Mouse (Mus musculus) leukemia stem cell, adult 10-12 weeks (primary cell): ENCODE results near the gene Hgfac. TPM values are rescaled to one million over a fixed set of nuclear protein-coding genes. Genes with fewer than 3 reads are reported as not detected.

Experiments used
- polyA plus RNA-seq: library from polyadenylated mRNA; stranded (reverse); fragments of >175 nt; gene quantifications from 2 replicates; pipeline ENCODE4 v1.2.3, GENCODE M21; 2012; ENCODE audit warnings: low replicate concordance

The Hgfac gene
- polyA plus RNA-seq, result 1.2 and 2.5 TPM in 2 replicates

GRCm38 (mm10) chr5:35041268-35041829, at the start of gene Hgfac:
Gene Hgfac, plus strand, starts transcription at chr5:35041509.

GRCm38 (mm10) chr5:35056604-35057432, 15.5 kb downstream of the Hgfac start, which contains the start of gene Dok7:
Gene Dok7, plus strand, starts transcription at chr5:35056766.

Other genes with a start within 250 kb of the Hgfac start
- gene Msantd1, start 133.5 kb upstream of the Hgfac start, polyA plus RNA-seq, result 0.07 and 0.32 TPM in 2 replicates
- gene Rgs12, start 92.1 kb upstream of the Hgfac start, polyA plus RNA-seq, result 51.6 and 73.3 TPM in 2 replicates
- 0.14 and 0.18 TPM in 2 replicates for gene Dok7, start 15.3 kb downstream of the Hgfac start, polyA plus RNA-seq
- 5.3 and 17.9 TPM in 2 replicates for gene Lrpap1, start 64.3 kb downstream of the Hgfac start, polyA plus RNA-seq
- 0.07 TPM in 1 of 2 replicates, not detected in the other for gene Adra2c, start 236.8 kb downstream of the Hgfac start, polyA plus RNA-seq